Mouse (Mus musculus) testis, adult 2 months (tissue): ENCODE data around the gene Dusp11.

Experiments
- CTCF ChIP-seq: fragments of 200-500 bp; IDR thresholded peaks from 2 replicates; pipeline ENCODE4 v1.5.1; 2012; ENCODE audit warnings: low read depth, mild to moderate bottlenecking, inconsistent platforms, low read length, moderate library complexity; ENCODE audit not compliant: control insufficient read depth, insufficient read depth, insufficient replicate concordance
- POLR2A ChIP-seq: fragments of 200-500 bp; IDR thresholded peaks from 2 replicates; pipeline ENCODE4 v1.6.1; 2012; ENCODE audit warnings: low read depth, mild to moderate bottlenecking, inconsistent platforms, low read length, moderate library complexity; ENCODE audit not compliant: control insufficient read depth

DNA sequence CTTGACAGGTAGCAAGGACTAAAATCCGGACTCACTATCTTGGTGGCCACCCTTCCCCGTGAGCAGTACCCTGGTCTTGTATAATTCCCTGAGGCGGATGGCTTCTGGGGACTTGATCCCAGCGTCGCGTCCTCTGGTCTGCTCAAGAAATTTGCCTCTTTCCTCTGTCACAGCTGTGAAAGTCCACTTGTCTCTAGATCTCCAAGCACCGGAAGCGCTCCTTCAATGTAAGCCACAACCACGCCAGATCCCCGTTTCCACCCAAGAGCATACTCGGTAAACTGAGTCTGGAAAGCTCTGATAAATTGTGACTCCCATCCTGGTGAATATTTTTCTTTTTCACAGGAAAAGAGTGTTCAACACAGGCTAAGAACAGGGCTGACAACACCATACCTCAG is 46.3 kb downstream of the Dusp11 start:
- TF ChIP-seq POLR2A (no peak), CTCF (no peak)
